7 mouse cellular contexts compared by ENCODE assay signal in genomic region chr6:94592243-94592642, GRCm38 (mm10).
DNase-seq lines count a peak whose midpoint lies in the region; ATAC-seq lines count a peak whose summit lies in the region.

No protein-coding gene starts in this region.

- H3K27me3 ChIP-seq in limb, embryonic 10.5 days (ENCODE audit: low read depth, poor library complexity, severe bottlenecking) = no peaks in the 10 kb centered on the region

- H3K4me3 ChIP-seq in limb, embryonic 10.5 days = no peak overlapping the region

- H3K27ac ChIP-seq in limb, embryonic 10.5 days = no peak overlapping the region

- ATAC-seq in erythroblast, adult 5-6 weeks (replicated peaks; ENCODE audit: low FRiP score, poor library complexity, severe bottlenecking) = no peak

- no peaks in the 10 kb centered on the region for H3K9me3 ChIP-seq in limb, embryonic 10.5 days (replicated peaks)

- DNase-seq in Muller cell, postnatal 12 days (ENCODE audit: inconsistent ontology term) = peak; percentile 65
- DNase-seq in brain, adult 2 months (ENCODE audit: low read depth, low spot score) = peak; percentile 62
- peak; percentile 66 to 75 for DNase-seq in heart, adult 18-20 months
- DNase-seq in limb, embryonic 10.5 days (ENCODE audit: low spot score) = peak; percentile 59
- no peak for DNase-seq in adrenal gland, postnatal 25 days
- DNase-seq in adrenal gland, postnatal 36 days = no peak

- 37% methylated on average over 8 of the region's 8 CpGs for WGBS in limb, embryonic 10.5 days

- no peaks in the 10 kb centered on the region for H3K36me3 ChIP-seq in limb, embryonic 10.5 days

- peaks cover 45% of the 10 kb centered on the region for H3K4me1 ChIP-seq in limb, embryonic 10.5 days

Comparison
In these comparisons a context has a peak if more than half of its experiments do, and no peak if none do; other contexts are left out.
1. DNase-seq: peak in Muller cell, postnatal 12 days (single experiment), brain, adult 2 months (single experiment), heart, adult 18-20 months (2 of 2) and limb, embryonic 10.5 days (single experiment); none in adrenal gland, postnatal 25 days (single experiment) and adrenal gland, postnatal 36 days (0 of 2).